In genomic region chr2:137082896-137083620, GRCm38 (mm10) we compare ENCODE assay signal across 13 mouse cellular contexts. TPM values are rescaled to one million over a fixed set of nuclear protein-coding genes. Genes with fewer than 3 reads are reported as not detected.
A peak's percentile ranks its signal among the peaks of the same experiment; 100 is the strongest.
DNase-seq lines count a peak whose midpoint lies in the region; ATAC-seq and TF ChIP-seq lines count a peak whose summit lies in the region.
"Had no signal": no experiment of that assay in that cellular context is flagged by ENCODE, and none has a peak within 500 bp of the region (broad histone marks: within the 10 kb centered on the region; RNA-seq: fewer than 3 reads in every experiment).

No protein-coding gene starts in this region.

- peaks cover 45% of the 10 kb centered on the region for H3K36me3 ChIP-seq in kidney, embryonic 16.5 days (ENCODE audit: insufficient read depth, low read length)
- H3K36me3 ChIP-seq in lung, postnatal 0 days (ENCODE audit: insufficient read depth, low read length), result 0 out of 2 replicates have a peak, but pooled peaks cover 2% of the 10 kb centered on the region
- H3K36me3 ChIP-seq: liver, embryonic 15.5 days had no signal

- no peak overlapping the region for H3K9ac ChIP-seq in kidney, embryonic 16.5 days (replicated peaks; ENCODE audit: low read length)
- no peak overlapping the region for H3K9ac ChIP-seq in lung, postnatal 0 days (replicated peaks; ENCODE audit: low read depth)
- H3K9ac ChIP-seq: embryonic facial prominence, embryonic 12.5 days; heart, embryonic 15.5 days; liver, embryonic 15.5 days had no signal

- no peak for TF ChIP-seq CTCF in lung, postnatal 0 days (IDR thresholded peaks at IDR 0.05)

- no peak overlapping the region for H3K4me2 ChIP-seq in kidney, embryonic 16.5 days (replicated peaks; ENCODE audit: low read depth, low read length)
- H3K4me2 ChIP-seq in lung, postnatal 0 days (replicated peaks; ENCODE audit: low read depth, low read length), result 0 out of 2 replicates have a peak overlapping the region, but pooled peaks have one; percentile 17
- H3K4me2 ChIP-seq: embryonic facial prominence, embryonic 12.5 days; heart, embryonic 15.5 days; liver, embryonic 15.5 days had no signal

- H3K4me3 ChIP-seq in kidney, embryonic 16.5 days (ENCODE audit: low read length), result no peak overlapping the region
- H3K4me3 ChIP-seq in lung, postnatal 0 days (ENCODE audit: low read depth, low read length), result peak overlapping the region; percentile 18; the same call in 1 of the 2 replicates
- H3K4me3 ChIP-seq: embryonic facial prominence, embryonic 12.5 days; heart, embryonic 15.5 days; liver, embryonic 15.5 days had no signal

- 80% methylated on average over 24 of the region's 24 CpGs for WGBS in kidney, embryonic 16.5 days
- WGBS in lung, postnatal 0 days, result 64% methylated on average over 24 of the region's 24 CpGs

- H3K9me3 ChIP-seq in kidney, embryonic 16.5 days (ENCODE audit: low read length), result no peaks in the 10 kb centered on the region
- H3K9me3 ChIP-seq in lung, postnatal 0 days (ENCODE audit: low read length), result no peaks in the 10 kb centered on the region
- H3K9me3 ChIP-seq: embryonic facial prominence, embryonic 12.5 days; heart, embryonic 15.5 days; liver, embryonic 15.5 days had no signal

- no peak for TF ChIP-seq EP300 in lung, postnatal 0 days (IDR thresholded peaks at IDR 0.05)

- no peak for ATAC-seq in kidney, embryonic 16.5 days (ENCODE audit: low FRiP score, low TSS enrichment)
- ATAC-seq in lung, postnatal 0 days, result peak; percentile 79
- ATAC-seq: forebrain, embryonic 16.5 days had no signal

- DNase-seq in kidney, adult 18-20 months, result peak; percentile 32
- peak; percentile 17 to 27 for DNase-seq in frontal cortex, postnatal 36 days (ENCODE audit: low spot score in 2 of 2)
- peak; percentile 43 for DNase-seq in kidney, postnatal 36 days
- peak; percentile 61 for DNase-seq in lung, postnatal 0 days (ENCODE audit: low spot score)
- no peak for DNase-seq in urinary bladder, postnatal 10 days (ENCODE audit: low spot score)
- no peak for DNase-seq in gastrocnemius, postnatal 4 days (ENCODE audit: low spot score in 2 of 2)
- no peak for DNase-seq in gastrocnemius, postnatal 25 days
- DNase-seq: thymus, adult 2 months had no signal

- peaks cover 32% of the 10 kb centered on the region for H3K4me1 ChIP-seq in kidney, embryonic 16.5 days (ENCODE audit: insufficient read depth, low read length)
- peaks cover 11% of the 10 kb centered on the region; the same call in 1 of the 2 replicates for H3K4me1 ChIP-seq in lung, postnatal 0 days (ENCODE audit: insufficient read depth, low read depth, low read length)
- H3K4me1 ChIP-seq: liver, embryonic 15.5 days had no signal

- H3K27ac ChIP-seq in kidney, embryonic 16.5 days (ENCODE audit: low read length), result no peak overlapping the region
- peak overlapping the region; percentile 12; the same call in 1 of the 2 replicates for H3K27ac ChIP-seq in lung, postnatal 0 days (ENCODE audit: low read length)
- H3K27ac ChIP-seq: embryonic facial prominence, embryonic 12.5 days; heart, embryonic 15.5 days; liver, embryonic 15.5 days had no signal

- H3K27me3 ChIP-seq in kidney, embryonic 16.5 days (ENCODE audit: insufficient read depth, low read length), result no peaks in the 10 kb centered on the region
- H3K27me3 ChIP-seq in lung, postnatal 0 days (replicated peaks; ENCODE audit: insufficient read depth, low read length), result no peaks in the 10 kb centered on the region
- H3K27me3 ChIP-seq: embryonic facial prominence, embryonic 12.5 days; heart, embryonic 15.5 days; liver, embryonic 15.5 days had no signal

RNA-seq across cellular contexts. Expression of gene Jag1, which starts 33.4 kb away (rescaled TPM):
- 37.9 and 49.2 TPM in 2 replicates for polyA plus RNA-seq in kidney, embryonic 16.5 days (2015; fragmentation: Nextera tagmentation; extraction: Ambion mirVana)
- polyA plus RNA-seq in lung, postnatal 0 days (2015; fragmentation: Nextera tagmentation; extraction: Ambion mirVana), result 14.8 and 15.4 TPM in 2 replicates
- total RNA-seq in gastrocnemius, postnatal 4 days (2021), result 10 to 100 TPM; 22.1 to 25.5 TPM
- 1 to 10 TPM; 5.6 to 7.1 TPM for total RNA-seq in gastrocnemius, postnatal 25 days (2021)

Comparison
In these comparisons a context has a peak if more than half of its experiments do, and no peak if none do; other contexts are left out.
1. DNase-seq: peak in kidney, adult 18-20 months (single experiment), frontal cortex, postnatal 36 days (2 of 2), kidney, postnatal 36 days (2 of 2) and lung, postnatal 0 days (single experiment); none in urinary bladder, postnatal 10 days (single experiment), gastrocnemius, postnatal 4 days (0 of 2) and gastrocnemius, postnatal 25 days (single experiment).